ENCODE assay signal across 23 mouse cellular contexts in genomic region chr2:102693556-102693955, GRCm38 (mm10). TPM values are rescaled to one million over a fixed set of nuclear protein-coding genes. Genes with fewer than 3 reads are reported as not detected.
DNase-seq lines count a peak whose midpoint lies in the region; ATAC-seq and TF ChIP-seq lines count a peak whose summit lies in the region.
"Had no signal": no experiment of that assay in that cellular context is flagged by ENCODE, and none has a peak within 500 bp of the region (broad histone marks: within the 10 kb centered on the region; RNA-seq: fewer than 3 reads in every experiment).

No protein-coding gene starts in this region.

- peaks cover 7% of the 10 kb centered on the region for H3K4me1 ChIP-seq in heart, embryonic 16.5 days (ENCODE audit: control insufficient read depth, insufficient read depth, low read length)
- peaks cover 3% of the 10 kb centered on the region; the same call in 1 of the 2 replicates for H3K4me1 ChIP-seq in liver, embryonic 11.5 days (replicated peaks; ENCODE audit: control insufficient read depth, insufficient read depth, low read length)
- H3K4me1 ChIP-seq in stomach, postnatal 0 days (replicated peaks; ENCODE audit: control insufficient read depth, insufficient read depth): no peaks in the 10 kb centered on the region
- H3K4me1 ChIP-seq: liver, embryonic 12.5 days; midbrain, embryonic 12.5 days had no signal

- intact Hi-C loops in heart, postnatal 36 days (cut with DNase I): no loop called here

- no peak overlapping the region for H3K27ac ChIP-seq in heart, embryonic 16.5 days (ENCODE audit: low read length)
- no peak overlapping the region for H3K27ac ChIP-seq in liver, embryonic 11.5 days (ENCODE audit: low read depth, low read length)
- 0 out of 2 replicates have a peak overlapping the region, but pooled peaks have one; percentile 6 for H3K27ac ChIP-seq in stomach, postnatal 0 days (replicated peaks)
- H3K27ac ChIP-seq: heart, adult 2 months; hindbrain, embryonic 14.5 days; limb, embryonic 12.5 days; liver, embryonic 12.5 days; midbrain, embryonic 12.5 days; neural tube, embryonic 13.5 days had no signal

- WGBS in heart, embryonic 16.5 days: 31% methylated on average over 7 of the region's 7 CpGs
- 42% methylated on average over 7 of the region's 7 CpGs for WGBS in liver, embryonic 11.5 days
- 47% methylated on average over 7 of the region's 7 CpGs for WGBS in stomach, postnatal 0 days

- no peak for TF ChIP-seq CTCF in stomach, postnatal 0 days (IDR thresholded peaks at IDR 0.05; ENCODE audit: low read depth)

- no peak overlapping the region for H3K9ac ChIP-seq in heart, embryonic 16.5 days (ENCODE audit: low read length)
- H3K9ac ChIP-seq in liver, embryonic 11.5 days (ENCODE audit: low read depth, low read length): no peak overlapping the region
- no peak overlapping the region for H3K9ac ChIP-seq in stomach, postnatal 0 days (ENCODE audit: low read length)
- H3K9ac ChIP-seq: hindbrain, embryonic 14.5 days; limb, embryonic 12.5 days; liver, embryonic 12.5 days; liver, postnatal 0 days; midbrain, embryonic 12.5 days; neural tube, embryonic 13.5 days had no signal

- DNase-seq in heart, postnatal 36 days: no peak
- peak; percentile 6 for DNase-seq in liver
- DNase-seq in liver, embryonic 11.5 days (ENCODE audit: low spot score): no peak
- DNase-seq in retina, postnatal 1 day: peak; percentile 56
- peak; percentile 70 for DNase-seq in stomach, postnatal 0 days (ENCODE audit: low spot score)
- no peak for DNase-seq in cerebellum, postnatal 10 days
- DNase-seq: adrenal gland, adult 2 months; adrenal gland, postnatal 36 days; cerebellum, adult 18-20 months; cerebellum, postnatal 25 days; heart, adult 2 months; liver, postnatal 0 days; lung, postnatal 36 days; right cerebral cortex, postnatal 25 days had no signal

- no peak overlapping the region for H3K4me3 ChIP-seq in heart, embryonic 16.5 days (ENCODE audit: low read length)
- H3K4me3 ChIP-seq in liver, embryonic 11.5 days (ENCODE audit: low read depth, low read length): no peak overlapping the region
- H3K4me3 ChIP-seq in stomach, postnatal 0 days (ENCODE audit: low read depth, low read length): no peak overlapping the region
- H3K4me3 ChIP-seq: heart, adult 2 months; limb, embryonic 12.5 days; liver, embryonic 12.5 days; midbrain, embryonic 12.5 days; neural tube, embryonic 13.5 days had no signal

- no peak for TF ChIP-seq EP300 in stomach, postnatal 0 days (optimal IDR thresholded peaks at IDR 0.05)

- no peaks in the 10 kb centered on the region for H3K36me3 ChIP-seq in heart, embryonic 16.5 days (ENCODE audit: control insufficient read depth, insufficient read depth)
- H3K36me3 ChIP-seq in liver, embryonic 11.5 days (ENCODE audit: control insufficient read depth, insufficient read depth, low read length): no peaks in the 10 kb centered on the region
- no peaks in the 10 kb centered on the region for H3K36me3 ChIP-seq in stomach, postnatal 0 days (ENCODE audit: control insufficient read depth, insufficient read depth, low read length)
- H3K36me3 ChIP-seq: limb, embryonic 12.5 days; liver, embryonic 12.5 days; midbrain, embryonic 12.5 days; neural tube, embryonic 13.5 days had no signal

- H3K27me3 ChIP-seq in heart, embryonic 16.5 days (ENCODE audit: control insufficient read depth, insufficient read depth, low read length): no peaks in the 10 kb centered on the region
- no peaks in the 10 kb centered on the region for H3K27me3 ChIP-seq in liver, embryonic 11.5 days (replicated peaks; ENCODE audit: control insufficient read depth, insufficient read depth, low read length)
- H3K27me3 ChIP-seq in stomach, postnatal 0 days (ENCODE audit: control insufficient read depth, insufficient read depth, low read length): no peaks in the 10 kb centered on the region
- H3K27me3 ChIP-seq: midbrain, embryonic 12.5 days; neural tube, embryonic 13.5 days had no signal

- ATAC-seq in heart, embryonic 16.5 days (replicated peaks; ENCODE audit: extremely low read depth, insufficient read depth, low FRiP score): peak; percentile 58
- ATAC-seq in liver, embryonic 11.5 days (replicated peaks; ENCODE audit: low FRiP score): no peak
- ATAC-seq in stomach, postnatal 0 days (ENCODE audit: low FRiP score, low TSS enrichment): peak; percentile 95
- ATAC-seq: activated CD4-positive, CD25-positive, alpha-beta regulatory T cell, adult 4 months; forebrain, embryonic 16.5 days; liver, embryonic 12.5 days; liver, postnatal 0 days had no signal

- peak overlapping the region; percentile 5; the same call in 1 of the 2 replicates for H3K4me2 ChIP-seq in heart, embryonic 16.5 days (ENCODE audit: low read depth, low read length)
- H3K4me2 ChIP-seq in liver, embryonic 11.5 days: no peak overlapping the region
- no peak overlapping the region for H3K4me2 ChIP-seq in stomach, postnatal 0 days (replicated peaks; ENCODE audit: low read depth)
- H3K4me2 ChIP-seq: hindbrain, embryonic 14.5 days; limb, embryonic 12.5 days; liver, embryonic 12.5 days; midbrain, embryonic 12.5 days; neural tube, embryonic 13.5 days had no signal

- H3K9me3 ChIP-seq in heart, embryonic 16.5 days (replicated peaks; ENCODE audit: control insufficient read depth, low read length): no peaks in the 10 kb centered on the region
- no peaks in the 10 kb centered on the region for H3K9me3 ChIP-seq in liver, embryonic 11.5 days (ENCODE audit: control insufficient read depth, low read length)
- H3K9me3 ChIP-seq in stomach, postnatal 0 days (ENCODE audit: control insufficient read depth, low read length): no peaks in the 10 kb centered on the region
- H3K9me3 ChIP-seq: limb, embryonic 12.5 days; liver, embryonic 12.5 days; midbrain, embryonic 12.5 days; neural tube, embryonic 13.5 days had no signal

RNA-seq across cellular contexts. Expression of gene Slc1a2, which starts 35.1 kb away (rescaled TPM):
- polyA plus RNA-seq in heart, embryonic 16.5 days (2015; fragmentation: Nextera tagmentation; extraction: Ambion mirVana): 0.14 and 0.32 TPM in 2 replicates
- under 1 TPM; 0.03 to 0.08 TPM for total RNA-seq in heart, postnatal 36 days (2021)
- 0.23 and 0.43 TPM in 2 replicates for polyA plus RNA-seq in liver, embryonic 11.5 days (2014; fragmentation: Nextera tagmentation; extraction: Ambion mirVana)
- polyA plus RNA-seq in stomach, postnatal 0 days (2015; fragmentation: Nextera tagmentation; extraction: Ambion mirVana): 1.7 and 1.8 TPM in 2 replicates
- total RNA-seq: hematopoietic stem cell, adult 5-6 weeks had no signal
- polyA plus RNA-seq: activated CD4-positive, CD25-positive, alpha-beta regulatory T cell, adult 4 months had no signal

Comparison
In these comparisons a context has a peak if more than half of its experiments do, and no peak if none do; other contexts are left out.
1. DNase-seq: peak in liver (single experiment), retina, postnatal 1 day (single experiment) and stomach, postnatal 0 days (single experiment); none in heart, postnatal 36 days (0 of 2), liver, embryonic 11.5 days (single experiment) and cerebellum, postnatal 10 days (0 of 2).